Mouse (Mus musculus) testis, adult 2 months (tissue): ENCODE results near the gene Tbc1d24.

Experiments used
- CTCF ChIP-seq: fragments of 200-500 bp; IDR thresholded peaks from 2 replicates; pipeline ENCODE4 v1.5.1; 2012; ENCODE audit warnings: low read depth, mild to moderate bottlenecking, inconsistent platforms, low read length, moderate library complexity; ENCODE audit not compliant: control insufficient read depth, insufficient read depth, insufficient replicate concordance
- POLR2A ChIP-seq: fragments of 200-500 bp; IDR thresholded peaks from 2 replicates; pipeline ENCODE4 v1.6.1; 2012; ENCODE audit warnings: low read depth, mild to moderate bottlenecking, inconsistent platforms, low read length, moderate library complexity; ENCODE audit not compliant: control insufficient read depth

GRCm38 (mm10) chr17:24226721-24227120, 21.4 kb upstream of the Tbc1d24 start:
- TF ChIP-seq CTCF: no peak
- TF ChIP-seq POLR2A: no peak
